Mouse (Mus musculus): Measurements from ENCODE around the gene Cers1.

GRCm38 (mm10) chr8:70375212-70375859 lies 59.8 kb downstream of the Cers1 start:
- TF ChIP-seq TAL1 (conservative IDR thresholded peaks at IDR 0.05; ENCODE audit: low read depth, low read length) (no peak), GATA1 (IDR thresholded peaks at IDR 0.05; ENCODE audit: borderline replicate concordance, low read length) (no peak), CTCF (IDR thresholded peaks at IDR 0.05; ENCODE audit: low read depth, low read length) (no peak), GATA2 (IDR thresholded peaks at IDR 0.05; ENCODE audit: borderline replicate concordance, low read depth, low read length) (no peak), POLR2AphosphoS5 (IDR thresholded peaks at IDR 0.05; ENCODE audit: insufficient replicate concordance, low read depth, low read length) (no peak)

Data from G1E (cell line).